Mouse (Mus musculus) neutrophil, adult 5-6 weeks (primary cell): ENCODE measurements around the gene Fggy. TPM values are rescaled to one million over a fixed set of nuclear protein-coding genes. Genes with fewer than 3 reads are reported as not detected.

Source experiments
- ATAC-seq: fragments of 151-379, 151-347 bp; 2 replicates; pipeline ENCODE4 v1.8.0; 2017; ENCODE audit warnings: mild to moderate bottlenecking, moderate TSS enrichment; ENCODE audit not compliant: insufficient number of reproducible peaks, poor library complexity, low FRiP score, severe bottlenecking; ENCODE audit errors: extremely low read depth
- total RNA-seq: library from RNA; stranded (forward); fragments of 200-1000 nt; gene quantifications from 2 replicates; pipeline ENCODE4 v1.2.3, GENCODE M21; 2017

The Fggy gene
- total RNA-seq, 1 experiment from 2014 or later = 0.35 TPM

- no peak for ATAC-seq
Measured at GRCm38 (mm10) chr4:95700366-95700765, 143.1 kb downstream of the Fggy start.

- no peak for ATAC-seq
Measured at GRCm38 (mm10) chr4:95707941-95708897, 150.9 kb downstream of the Fggy start.

GRCm38 (mm10) chr4:95709750-95710149 is 152.4 kb downstream of the Fggy start:
- ATAC-seq = no peak

- ATAC-seq = no peak
Measured at GRCm38 (mm10) chr4:95712802-95713201, 155.5 kb downstream of the Fggy start.

GRCm38 (mm10) chr4:95713271-95713670 is 156.0 kb downstream of the Fggy start:
- ATAC-seq = no peak

- ATAC-seq = no peak
Measured at GRCm38 (mm10) chr4:95716137-95716536, 158.8 kb downstream of the Fggy start.

- ATAC-seq = no peak
Measured at GRCm38 (mm10) chr4:95723615-95724014, 166.3 kb downstream of the Fggy start.

GRCm38 (mm10) chr4:95726361-95726760 is 169.1 kb downstream of the Fggy start:
- no peak for ATAC-seq

- no peak for ATAC-seq
Measured at GRCm38 (mm10) chr4:95729142-95729826, 172.0 kb downstream of the Fggy start.

- ATAC-seq = no peak
Measured at GRCm38 (mm10) chr4:95731110-95731509, 173.8 kb downstream of the Fggy start.

GRCm38 (mm10) chr4:95733397-95734249 is 176.3 kb downstream of the Fggy start:
- ATAC-seq = no peak

- ATAC-seq = no peak
Measured at GRCm38 (mm10) chr4:95735967-95736366, 178.7 kb downstream of the Fggy start.

GRCm38 (mm10) chr4:95736674-95737073 is 179.4 kb downstream of the Fggy start:
- ATAC-seq = no peak

- ATAC-seq = no peak
Measured at GRCm38 (mm10) chr4:95738179-95738578, 180.9 kb downstream of the Fggy start.

- ATAC-seq = no peak
Measured at GRCm38 (mm10) chr4:95738725-95739124, 181.4 kb downstream of the Fggy start.

GRCm38 (mm10) chr4:95741115-95741734 is 183.9 kb downstream of the Fggy start:
- no peak for ATAC-seq

GRCm38 (mm10) chr4:95742986-95743385 is 185.7 kb downstream of the Fggy start:
- ATAC-seq = no peak

GRCm38 (mm10) chr4:95746954-95747353 is 189.6 kb downstream of the Fggy start:
- no peak for ATAC-seq
